25 mouse cellular contexts compared by ENCODE assay signal in genomic region chr17:34106555-34106954, GRCm38 (mm10). TPM values are rescaled to one million over a fixed set of nuclear protein-coding genes. Genes with fewer than 3 reads are reported as not detected.
A peak's percentile ranks its signal among the peaks of the same experiment; 100 is the strongest.
DNase-seq lines count a peak whose midpoint lies in the region; ATAC-seq and TF ChIP-seq lines count a peak whose summit lies in the region.
"Had no signal": no experiment of that assay in that cellular context is flagged by ENCODE, and none has a peak within 500 bp of the region (broad histone marks: within the 10 kb centered on the region; RNA-seq: fewer than 3 reads in every experiment).

No protein-coding gene starts in this region.

- no peak overlapping the region for H3K4me2 ChIP-seq in midbrain, embryonic 11.5 days
- no peak overlapping the region for H3K4me2 ChIP-seq in midbrain, embryonic 15.5 days

- H3K9ac ChIP-seq in midbrain, embryonic 11.5 days (ENCODE audit: low read length): no peak overlapping the region
- H3K9ac ChIP-seq in midbrain, embryonic 15.5 days: no peak overlapping the region

- H3K27ac ChIP-seq in midbrain, embryonic 11.5 days (ENCODE audit: low read depth, low read length): no peak overlapping the region
- no peak overlapping the region for H3K27ac ChIP-seq in midbrain, embryonic 15.5 days
- no peak overlapping the region for H3K27ac ChIP-seq in gastrocnemius, adult 2 months

- intact Hi-C loops in heart, postnatal 14 days (cut with DNase I): loop anchor here (10.0 kb wide), 1 partner anchor 128 kb away; the partner anchor contains the start of gene H2-Ob
- intact Hi-C loops in gastrocnemius, adult 2 months (cut with DNase I): loop anchor here (5.0 to 10.0 kb wide), 2 partner anchors 69 to 128 kb away; partner anchors contain the start of genes Col11a2 and H2-Ob

- 0 out of 2 replicates have a peak, but pooled peaks cover 2% of the 10 kb centered on the region for H3K36me3 ChIP-seq in midbrain, embryonic 11.5 days (ENCODE audit: control insufficient read depth, insufficient read depth, low read length)
- H3K36me3 ChIP-seq in midbrain, embryonic 15.5 days (replicated peaks): peaks cover 6% of the 10 kb centered on the region

- no peaks in the 10 kb centered on the region for H3K27me3 ChIP-seq in midbrain, embryonic 11.5 days (ENCODE audit: control insufficient read depth, insufficient read depth, low read length)
- no peaks in the 10 kb centered on the region for H3K27me3 ChIP-seq in midbrain, embryonic 15.5 days (replicated peaks)
- H3K27me3 ChIP-seq: CH12.LX, Patski had no signal

- no peak for TF ChIP-seq CTCF in gastrocnemius, adult 2 months (IDR thresholded peaks at IDR 0.05)

- 85% methylated on average over 7 of the region's 7 CpGs for WGBS in midbrain, embryonic 11.5 days
- 87% methylated on average over 7 of the region's 7 CpGs for WGBS in midbrain, embryonic 15.5 days

- no peak overlapping the region for H3K4me3 ChIP-seq in midbrain, embryonic 11.5 days (ENCODE audit: low read depth, low read length)
- no peak overlapping the region for H3K4me3 ChIP-seq in midbrain, embryonic 15.5 days
- H3K4me3 ChIP-seq in gastrocnemius, adult 2 months: no peak overlapping the region

- no peaks in the 10 kb centered on the region; the same call in 1 of the 2 replicates for H3K4me1 ChIP-seq in midbrain, embryonic 11.5 days (ENCODE audit: control insufficient read depth, insufficient read depth, low read length)
- peaks cover 3% of the 10 kb centered on the region; the same call in 1 of the 2 replicates for H3K4me1 ChIP-seq in midbrain, embryonic 15.5 days

- no peak for ATAC-seq in midbrain, embryonic 11.5 days (ENCODE audit: low FRiP score)
- ATAC-seq in midbrain, embryonic 15.5 days (replicated peaks): no peak
- ATAC-seq: activated CD4-positive, CD25-positive, alpha-beta regulatory T cell, adult 4 months; CD4-positive, CD25-positive, alpha-beta regulatory T cell, adult 4 months; Patski had no signal

- peak; percentile 87 for DNase-seq in heart, adult 11 months
- no peak for DNase-seq in heart, postnatal 14 days
- peak; percentile 77 for DNase-seq in midbrain, embryonic 11.5 days (ENCODE audit: low spot score, missing footprints)
- DNase-seq in thymus, postnatal 0 days (ENCODE audit: low spot score): peak; percentile 1
- no peak for DNase-seq in thymus, postnatal 4 days
- DNase-seq in ZHBTc4 (ENCODE audit: low read depth, low spot score): peak; percentile 16
- DNase-seq in gastrocnemius, adult 2 months: no peak
- DNase-seq: adrenal gland, adult 2 months; adrenal gland, adult 8-10 months; adrenal gland, postnatal 10 days; adrenal gland, postnatal 14 days; adrenal gland, postnatal 25 days; adrenal gland, postnatal 36 days; B cell, adult 2 months; cerebellum, adult 11 months; cerebellum, adult 11-12 months; cerebellum, adult 18-20 months had no signal

- H3K9me3 ChIP-seq in midbrain, embryonic 11.5 days (ENCODE audit: control insufficient read depth, low read length): no peaks in the 10 kb centered on the region
- no peaks in the 10 kb centered on the region for H3K9me3 ChIP-seq in midbrain, embryonic 15.5 days

RNA-seq across cellular contexts. Expression of gene H2-DMa, which starts 12.8 kb away (rescaled TPM):
- 1 to 10 TPM; 3.5 to 4.0 TPM for total RNA-seq in heart, postnatal 14 days (2021)
- polyA plus RNA-seq in midbrain, embryonic 11.5 days (2014; fragmentation: Nextera tagmentation; extraction: Ambion mirVana): 8.0 and 9.5 TPM in 2 replicates
- 17.2 and 18.8 TPM in 2 replicates for polyA plus RNA-seq in midbrain, embryonic 15.5 days (2015; fragmentation: Nextera tagmentation; extraction: Ambion mirVana)
- polyA plus RNA-seq in thymus, postnatal 0 days (2015; fragmentation: Nextera tagmentation; extraction: Ambion mirVana): 113 and 114 TPM in 2 replicates
- total RNA-seq in gastrocnemius, adult 2 months (2021): 1 to 10 TPM; 3.0 to 3.1 TPM

RNA-seq across cellular contexts. Expression of gene H2-Oa, which starts 14.4 kb away (rescaled TPM):
- under 1 TPM; 0.33 to 0.54 TPM for total RNA-seq in heart, postnatal 14 days (2021)
- 0.19 and 0.33 TPM in 2 replicates for polyA plus RNA-seq in midbrain, embryonic 11.5 days (2014; fragmentation: Nextera tagmentation; extraction: Ambion mirVana)
- not detected in 2 replicates for polyA plus RNA-seq in midbrain, embryonic 15.5 days (2015; fragmentation: Nextera tagmentation; extraction: Ambion mirVana)
- polyA plus RNA-seq in thymus, postnatal 0 days (2015; fragmentation: Nextera tagmentation; extraction: Ambion mirVana): 55.0 and 57.1 TPM in 2 replicates
- not detected for total RNA-seq in gastrocnemius, adult 2 months (2021)
- total RNA-seq: adrenal gland, postnatal 36 days had no signal
- polyA plus RNA-seq: C2C12, G1E, Patski had no signal

RNA-seq across cellular contexts. Expression of gene Brd2, which starts 15.9 kb away (rescaled TPM):
- 10 to 100 TPM; 93.2 to 99.4 TPM for total RNA-seq in heart, postnatal 14 days (2021)
- polyA plus RNA-seq in midbrain, embryonic 11.5 days (2014; fragmentation: Nextera tagmentation; extraction: Ambion mirVana): 98.7 and 99.2 TPM in 2 replicates
- polyA plus RNA-seq in midbrain, embryonic 15.5 days (2015; fragmentation: Nextera tagmentation; extraction: Ambion mirVana): 137 and 140 TPM in 2 replicates
- polyA plus RNA-seq in thymus, postnatal 0 days (2015; fragmentation: Nextera tagmentation; extraction: Ambion mirVana): 98.3 and 107 TPM in 2 replicates
- 10 to 100 TPM; 70.3 to 88.9 TPM for total RNA-seq in gastrocnemius, adult 2 months (2021)

RNA-seq across cellular contexts. Expression of gene H2-DMb2, which starts 36.6 kb away (rescaled TPM):
- 1 to 10 TPM in 1 of 2 experiments, under 1 TPM in 1; 0.96 to 1.6 TPM for total RNA-seq in heart, postnatal 14 days (2021)
- polyA plus RNA-seq in midbrain, embryonic 11.5 days (2014; fragmentation: Nextera tagmentation; extraction: Ambion mirVana): not detected in 2 replicates
- polyA plus RNA-seq in midbrain, embryonic 15.5 days (2015; fragmentation: Nextera tagmentation; extraction: Ambion mirVana): 0.27 and 0.65 TPM in 2 replicates
- 57.8 and 62.9 TPM in 2 replicates for polyA plus RNA-seq in thymus, postnatal 0 days (2015; fragmentation: Nextera tagmentation; extraction: Ambion mirVana)
- under 1 TPM; 0.46 to 0.47 TPM for total RNA-seq in gastrocnemius, adult 2 months (2021)
- total RNA-seq: G1E had no signal
- polyA plus RNA-seq: C2C12, G1E had no signal

RNA-seq across cellular contexts. Expression of gene H2-DMb1, which starts 46.3 kb away (rescaled TPM):
- total RNA-seq in heart, postnatal 14 days (2021): 1 to 10 TPM; 1.4 to 1.8 TPM
- 0.25 and 0.38 TPM in 2 replicates for polyA plus RNA-seq in midbrain, embryonic 11.5 days (2014; fragmentation: Nextera tagmentation; extraction: Ambion mirVana)
- polyA plus RNA-seq in midbrain, embryonic 15.5 days (2015; fragmentation: Nextera tagmentation; extraction: Ambion mirVana): 0.79 and 1.2 TPM in 2 replicates
- polyA plus RNA-seq in thymus, postnatal 0 days (2015; fragmentation: Nextera tagmentation; extraction: Ambion mirVana): 39.8 and 42.2 TPM in 2 replicates
- total RNA-seq in gastrocnemius, adult 2 months (2021): under 1 TPM; 0.38 to 0.61 TPM
- total RNA-seq: MEL had no signal
- polyA plus RNA-seq: C2C12 had no signal

Comparison
In these comparisons a context has a peak if more than half of its experiments do, and no peak if none do; other contexts are left out.
1. DNase-seq: peak in heart, adult 11 months (single experiment), midbrain, embryonic 11.5 days (single experiment), thymus, postnatal 0 days (single experiment) and ZHBTc4 (single experiment); none in heart, postnatal 14 days (0 of 2), thymus, postnatal 4 days (single experiment) and gastrocnemius, adult 2 months (single experiment).
2. RNA of gene H2-Oa, which starts 14.4 kb away (polyA plus RNA-seq): 55.0 to 57.1 TPM in thymus, postnatal 0 days; 0.19 to 0.33 TPM in midbrain, embryonic 11.5 days and not detected in midbrain, embryonic 15.5 days; every median in the first group is over 10 times any median in the second.